Mouse (Mus musculus): ENCODE data around the gene Tmem204.
A peak's percentile ranks its signal among the peaks of the same experiment; 100 is the strongest.

GRCm38 (mm10) chr17:25067442-25067851, 15.9 kb downstream of the Tmem204 start:
- TF ChIP-seq CTCF (IDR thresholded peaks at IDR 0.05) (no peak), EP300 (IDR thresholded peaks at IDR 0.05) (peak; percentile 96)

Measured in lung, postnatal 0 days (tissue).